Comparison of ENCODE assay signal across 7 mouse cellular contexts in genomic region chr13:112366321-112367029, GRCm38 (mm10).
"Had no signal": no experiment of that assay in that cellular context is flagged by ENCODE, and none has a peak within 500 bp of the region (broad histone marks: within the 10 kb centered on the region; RNA-seq: fewer than 3 reads in every experiment).

No protein-coding gene starts in this region.

- H3K4me3 ChIP-seq: layer of hippocampus, adult 2 months; limb, embryonic 12.5 days; midbrain, embryonic 10.5 days; myocyte; neural tube, embryonic 15.5 days had no signal

- DNase-seq: kidney, postnatal 4 days had no signal

- H3K27me3 ChIP-seq: limb, embryonic 12.5 days; neural tube, embryonic 15.5 days had no signal

- H3K9ac ChIP-seq: limb, embryonic 12.5 days; liver, embryonic 14.5 days; neural tube, embryonic 15.5 days had no signal

- H3K4me1 ChIP-seq: neural tube, embryonic 15.5 days had no signal

- H3K36me3 ChIP-seq: limb, embryonic 12.5 days; midbrain, embryonic 10.5 days; neural tube, embryonic 15.5 days had no signal

- H3K27ac ChIP-seq: layer of hippocampus, adult 2 months; liver, embryonic 14.5 days; midbrain, embryonic 10.5 days; neural tube, embryonic 15.5 days had no signal

- H3K9me3 ChIP-seq: limb, embryonic 12.5 days; midbrain, embryonic 10.5 days; neural tube, embryonic 15.5 days had no signal
